Mouse (Mus musculus) kidney, embryonic 15.5 days (tissue): ENCODE results near the gene Mamdc4. TPM values are rescaled to one million over a fixed set of nuclear protein-coding genes. Genes with fewer than 3 reads are reported as not detected.

Experiments
- ATAC-seq: fragments of 200-750 bp; cut with Nextera tagmentation; replicated peaks from 2 replicates; pipeline ENCODE4 v1.8.0; 2017; ENCODE audit warnings: moderate TSS enrichment; ENCODE audit not compliant: low FRiP score
- H3K27ac ChIP-seq: fragments of 300-500 bp; sonication (generic); 2 replicates; pipeline ENCODE4 v1.5.1; 2015; ENCODE audit warnings: mild to moderate bottlenecking, inconsistent platforms
- H3K27me3 ChIP-seq: fragments of 300-500 bp; sonication (generic); 2 replicates; pipeline ENCODE4 v1.6.1; 2015; ENCODE audit warnings: inconsistent platforms
- H3K36me3 ChIP-seq: fragments of 300-500 bp; sonication (generic); 2 replicates; pipeline ENCODE4 v1.6.1; 2015; ENCODE audit warnings: inconsistent platforms
- H3K4me1 ChIP-seq: fragments of 300-500 bp; sonication (generic); 2 replicates; pipeline ENCODE4 v1.6.1; 2015; ENCODE audit warnings: inconsistent platforms
- H3K4me2 ChIP-seq: fragments of 300-500 bp; sonication (generic); 2 replicates; pipeline ENCODE4 v1.6.1; 2015; ENCODE audit warnings: moderate library complexity, mild to moderate bottlenecking, inconsistent platforms
- H3K4me3 ChIP-seq: fragments of 300-500 bp; sonication (generic); replicated peaks from 2 replicates; pipeline ENCODE4 v1.5.1; 2015; ENCODE audit warnings: mild to moderate bottlenecking, inconsistent platforms
- H3K9ac ChIP-seq: fragments of 300-500 bp; sonication (generic); 2 replicates; pipeline ENCODE4 v1.6.1; 2015; ENCODE audit warnings: mild to moderate bottlenecking, inconsistent platforms
- H3K9me3 ChIP-seq: fragments of 300-500 bp; sonication (generic); replicated peaks from 2 replicates; pipeline ENCODE4 v1.6.1; 2016; ENCODE audit warnings: inconsistent platforms
- WGBS: fragments of 180-500 bp; shearing (Covaris S2); methylation state at CpG from one replicate; pipeline ENCODE4 v1.1.7; 2015; ENCODE audit warnings: mixed read lengths; 5-methylcytosine and 5-hydroxymethylcytosine counted together
- polyA plus RNA-seq: library from polyadenylated mRNA; unstranded; fragments of >200 nt; fragmentation: Nextera tagmentation; extraction: Ambion mirVana; gene quantifications from 2 replicates; pipeline ENCODE4 v1.2.1, GENCODE M21; 2015

The Mamdc4 gene
- polyA plus RNA-seq, 1 experiment from 2014 or later = 10.1 TPM

DNA sequence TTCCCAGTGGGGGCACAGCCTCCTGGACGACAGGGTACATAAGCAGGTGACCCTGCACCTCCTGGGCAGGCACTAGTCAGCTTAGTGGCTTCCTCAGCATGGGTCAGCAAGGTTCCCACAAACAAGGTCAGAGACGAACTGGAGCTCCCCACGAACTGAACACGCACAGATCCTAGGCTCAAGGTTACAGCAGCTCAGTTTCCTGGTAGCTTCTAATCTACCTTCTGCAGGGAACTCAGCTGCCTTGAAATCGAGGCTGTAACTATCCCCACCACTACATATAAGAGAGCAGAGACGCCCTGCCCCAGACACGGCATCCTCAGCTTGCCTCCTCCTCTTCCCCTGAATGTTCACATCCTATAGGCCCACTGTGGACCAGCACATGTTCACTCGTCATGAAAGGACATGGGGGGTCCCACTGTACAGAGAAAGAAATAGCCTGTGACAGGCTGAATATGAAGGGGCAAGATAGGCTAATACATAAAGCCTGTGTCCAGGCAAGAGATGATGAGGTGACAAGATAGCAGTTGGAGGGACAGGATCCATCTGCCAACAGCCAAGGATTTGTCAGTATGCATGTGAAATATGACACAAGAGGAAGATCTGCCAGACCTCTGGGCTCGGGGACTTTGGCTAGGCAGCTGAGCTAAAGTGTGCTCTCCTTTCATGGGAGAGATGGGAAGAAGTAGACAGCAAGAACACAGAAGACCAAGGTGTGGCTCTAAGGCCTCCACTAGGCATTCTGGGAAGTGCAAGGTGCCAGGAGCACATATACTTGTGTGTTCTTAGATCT, 47.9 kb downstream of the Mamdc4 start:
- no peak overlapping the region for H3K9ac ChIP-seq
- no peaks in the 10 kb centered on the region for H3K9me3 ChIP-seq
- H3K4me1 ChIP-seq = no peaks in the 10 kb centered on the region
- no peak overlapping the region for H3K27ac ChIP-seq
- ATAC-seq = no peak
- H3K36me3 ChIP-seq = peaks cover 97% of the 10 kb centered on the region
- WGBS = 88% methylated on average over 9 of the region's 9 CpGs
- no peak overlapping the region for H3K4me3 ChIP-seq
- no peak overlapping the region for H3K4me2 ChIP-seq
- H3K27me3 ChIP-seq = no peaks in the 10 kb centered on the region

Other genes with a start within 250 kb of the Mamdc4 start
- gene Man1b1, start 242.5 kb downstream of the Mamdc4 start, polyA plus RNA-seq = 50.5 and 53.2 TPM in 2 replicates
- 23.4 TPM in 2 replicates for gene Dpp7, start 218.5 kb downstream of the Mamdc4 start, polyA plus RNA-seq
- gene Uap1l1, start 209.2 kb downstream of the Mamdc4 start, polyA plus RNA-seq = 24.9 and 27.3 TPM in 2 replicates
- 40.4 and 42.7 TPM in 2 replicates for gene Sapcd2, start 202.5 kb downstream of the Mamdc4 start, polyA plus RNA-seq
- 4.5 and 4.6 TPM in 2 replicates for gene Entpd2, start 179.0 kb downstream of the Mamdc4 start, polyA plus RNA-seq
- 41.3 and 52.5 TPM in 2 replicates for gene Npdc1, start 175.5 kb downstream of the Mamdc4 start, polyA plus RNA-seq
- 0.08 and 0.18 TPM in 2 replicates for gene Fut7, start 151.6 kb downstream of the Mamdc4 start, polyA plus RNA-seq
- 11.0 and 11.1 TPM in 2 replicates for gene Abca2, start 146.1 kb downstream of the Mamdc4 start, polyA plus RNA-seq
- 3.6 and 3.9 TPM in 2 replicates for gene Clic3, start 118.0 kb downstream of the Mamdc4 start, polyA plus RNA-seq
- gene Paxx, start 113.8 kb downstream of the Mamdc4 start, polyA plus RNA-seq = 30.4 and 31.8 TPM in 2 replicates
- gene Ptgds, start 104.8 kb downstream of the Mamdc4 start, polyA plus RNA-seq = 1.6 and 2.2 TPM in 2 replicates
- gene Lcn12, start 80.9 kb downstream of the Mamdc4 start, polyA plus RNA-seq = not detected in 2 replicates
- gene Fbxw5, start 74.1 kb downstream of the Mamdc4 start, polyA plus RNA-seq = 85.1 and 96.1 TPM in 2 replicates
- gene C8g, start 73.1 kb downstream of the Mamdc4 start, polyA plus RNA-seq = 6.3 and 7.8 TPM in 2 replicates
- gene Traf2, start 27.9 kb downstream of the Mamdc4 start, polyA plus RNA-seq = 36.0 and 37.3 TPM in 2 replicates
- 373 and 392 TPM in 2 replicates for gene Edf1, start 17.0 kb downstream of the Mamdc4 start, polyA plus RNA-seq
- 184 and 197 TPM in 2 replicates for gene Phpt1, start 379 bp upstream of the Mamdc4 start, polyA plus RNA-seq
- 0.15 and 0.21 TPM in 2 replicates for gene Ajm1, start 6.9 kb upstream of the Mamdc4 start, polyA plus RNA-seq
- 72.8 and 74.7 TPM in 2 replicates for gene Rabl6, start 33.7 kb upstream of the Mamdc4 start, polyA plus RNA-seq
- gene Ccdc183, start 42.8 kb upstream of the Mamdc4 start, polyA plus RNA-seq = 0.12 and 0.27 TPM in 2 replicates
- gene Tmem141, start 47.2 kb upstream of the Mamdc4 start, polyA plus RNA-seq = 31.6 and 32.4 TPM in 2 replicates
- gene Fcna, start 53.2 kb upstream of the Mamdc4 start, polyA plus RNA-seq = 3.3 and 4.2 TPM in 2 replicates
- not detected in 2 replicates for gene Lcn8, start 78.3 kb upstream of the Mamdc4 start, polyA plus RNA-seq
- not detected in 2 replicates for gene Lcn5, start 83.1 kb upstream of the Mamdc4 start, polyA plus RNA-seq
- not detected in 2 replicates for gene Lcn6, start 101.9 kb upstream of the Mamdc4 start, polyA plus RNA-seq
- not detected in 2 replicates for gene Lcn10, start 107.9 kb upstream of the Mamdc4 start, polyA plus RNA-seq
- 0.23 TPM in 1 of 2 replicates, not detected in the other for gene Obp2a, start 125.2 kb upstream of the Mamdc4 start, polyA plus RNA-seq
- gene Bmyc, start 131.9 kb upstream of the Mamdc4 start, polyA plus RNA-seq = 91.2 and 95.1 TPM in 2 replicates
- not detected in 2 replicates for gene Obp2b, start 162.2 kb upstream of the Mamdc4 start, polyA plus RNA-seq
- not detected in 2 replicates for gene Lcn3, start 190.7 kb upstream of the Mamdc4 start, polyA plus RNA-seq
- not detected in 2 replicates for gene Lcn11, start 202.2 kb upstream of the Mamdc4 start, polyA plus RNA-seq
- gene Gm13539, start 207.4 kb upstream of the Mamdc4 start, polyA plus RNA-seq = not detected in 2 replicates
- gene Glt6d1, start 241.0 kb upstream of the Mamdc4 start, polyA plus RNA-seq = not detected in 2 replicates
- not detected in 2 replicates for gene Lcn9, start 248.3 kb upstream of the Mamdc4 start, polyA plus RNA-seq